Mouse (Mus musculus): ENCODE measurements around the gene Osr1.

Osr1 gene

GRCm38 (mm10) chr12:9585085-9585453, 15.2 kb downstream of the Osr1 start:
- DNase-seq (ENCODE audit: inconsistent ontology term) = no peak

GRCm38 (mm10) chr12:9587732-9588131, 17.8 kb downstream of the Osr1 start:
- DNase-seq (ENCODE audit: inconsistent ontology term) = no peak

- no peak for DNase-seq (ENCODE audit: inconsistent ontology term)
Observed at GRCm38 (mm10) chr12:9589561-9590134, 19.7 kb downstream of the Osr1 start.

- DNase-seq (ENCODE audit: inconsistent ontology term) = no peak
Observed at GRCm38 (mm10) chr12:9591141-9591540, 21.2 kb downstream of the Osr1 start.

GRCm38 (mm10) chr12:9598219-9598618, 28.3 kb downstream of the Osr1 start:
- DNase-seq (ENCODE audit: inconsistent ontology term) = no peak

Measured in Muller cell, postnatal 12 days (primary cell).